Mouse (Mus musculus): ENCODE measurements around the gene Lamb3. TPM values are rescaled to one million over a fixed set of nuclear protein-coding genes. Genes with fewer than 3 reads are reported as not detected.
"Not testable (repeated sequence)": the region's sequence is repeated elsewhere in the genome, so short reads cannot be mapped to it uniquely, and the experiment has no call there.

Gene Lamb3
- polyA plus RNA-seq, 1 experiment from 2014 or later: 0.62 TPM

GRCm38 (mm10) chr1:193272137-193272915, 64.8 kb downstream of the Lamb3 start:
- Histone ChIP-seq H3K27me3 (no peaks in the 10 kb centered on the region), H3K9ac (replicated peaks) (peak overlapping the region; percentile 33), H3K4me3 (peak overlapping the region; percentile 29), H3K27ac (replicated peaks) (peak overlapping the region; percentile 58), H3K4me1 (peaks cover 12% of the 10 kb centered on the region), H3K4me2 (replicated peaks) (peak overlapping the region; percentile 44), H3K36me3 (no peaks in the 10 kb centered on the region), H3K9me3 (no peaks in the 10 kb centered on the region)
- ATAC-seq (replicated peaks): peak; percentile 64
- 15% methylated on average over 24 of the region's 24 CpGs for WGBS

DNA sequence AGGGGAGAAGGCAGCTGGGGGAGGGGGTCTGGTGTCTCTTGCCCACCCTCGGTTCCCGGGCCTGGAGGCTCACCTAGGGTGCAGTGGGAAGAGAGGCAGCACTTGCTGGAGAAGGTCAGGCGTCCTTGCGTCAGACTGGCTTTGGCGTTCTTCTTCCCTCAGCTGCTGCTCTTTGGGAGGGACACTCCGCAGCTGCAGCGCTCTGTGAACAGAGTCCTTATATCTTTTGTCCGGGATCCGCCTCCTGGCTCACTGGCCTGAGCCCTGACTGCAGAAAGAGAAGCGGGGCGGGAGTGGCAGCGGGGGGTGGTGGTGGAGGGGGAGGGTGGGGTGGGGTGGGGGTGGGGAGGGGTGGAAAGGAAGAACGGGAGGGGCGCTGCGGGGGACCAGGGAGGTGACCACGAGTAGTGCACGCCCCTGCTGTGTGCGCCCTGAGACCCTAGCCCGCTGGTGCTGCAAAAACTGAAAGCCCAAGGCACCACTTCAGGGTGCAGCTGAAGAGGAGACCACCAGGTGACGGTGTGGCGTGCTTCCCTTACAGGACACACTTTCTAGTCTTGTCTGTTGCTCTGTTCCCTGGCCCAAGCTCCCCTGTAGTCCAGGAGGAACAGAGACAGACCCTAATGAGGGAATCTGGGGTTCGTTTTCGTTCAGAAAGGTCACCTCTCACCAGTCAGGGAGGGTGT, 65.6 kb downstream of the Lamb3 start, which contains the start of gene G0s2:
Gene G0s2 (minus strand): TSS at position 302 of the 686 bp plus-strand sequence.
- H3K9me3 ChIP-seq: no peaks in the 10 kb centered on the region
- H3K4me3 ChIP-seq: peak within 1 kb of the TSS; percentile 29
- ATAC-seq (replicated peaks): peak; percentile 74
- peak within 1 kb of the TSS; percentile 33 for H3K9ac ChIP-seq (replicated peaks)
- H3K4me1 ChIP-seq: peaks cover 12% of the 10 kb centered on the region
- H3K36me3 ChIP-seq: no peaks in the 10 kb centered on the region
- no peaks in the 10 kb centered on the region for H3K27me3 ChIP-seq
- peak within 1 kb of the TSS; percentile 58 for H3K27ac ChIP-seq (replicated peaks)
- peak within 1 kb of the TSS; percentile 44 for H3K4me2 ChIP-seq (replicated peaks)
- WGBS: under 1% methylated on average over 21 of the region's 23 CpGs

- H3K4me2 ChIP-seq (replicated peaks): no peak overlapping the region
- 87% methylated on average over 8 of the region's 8 CpGs for WGBS
- no peak overlapping the region for H3K9ac ChIP-seq (replicated peaks)
- no peak overlapping the region for H3K27ac ChIP-seq (replicated peaks)
- H3K4me3 ChIP-seq: no peak overlapping the region
- no peaks in the 10 kb centered on the region for H3K36me3 ChIP-seq
- H3K9me3 ChIP-seq: no peaks in the 10 kb centered on the region
- no peaks in the 10 kb centered on the region for H3K27me3 ChIP-seq
- H3K4me1 ChIP-seq: peaks cover 12% of the 10 kb centered on the region
- ATAC-seq (replicated peaks): no peak
Measured at GRCm38 (mm10) chr1:193274407-193275071, 67.0 kb downstream of the Lamb3 start.

DNA sequence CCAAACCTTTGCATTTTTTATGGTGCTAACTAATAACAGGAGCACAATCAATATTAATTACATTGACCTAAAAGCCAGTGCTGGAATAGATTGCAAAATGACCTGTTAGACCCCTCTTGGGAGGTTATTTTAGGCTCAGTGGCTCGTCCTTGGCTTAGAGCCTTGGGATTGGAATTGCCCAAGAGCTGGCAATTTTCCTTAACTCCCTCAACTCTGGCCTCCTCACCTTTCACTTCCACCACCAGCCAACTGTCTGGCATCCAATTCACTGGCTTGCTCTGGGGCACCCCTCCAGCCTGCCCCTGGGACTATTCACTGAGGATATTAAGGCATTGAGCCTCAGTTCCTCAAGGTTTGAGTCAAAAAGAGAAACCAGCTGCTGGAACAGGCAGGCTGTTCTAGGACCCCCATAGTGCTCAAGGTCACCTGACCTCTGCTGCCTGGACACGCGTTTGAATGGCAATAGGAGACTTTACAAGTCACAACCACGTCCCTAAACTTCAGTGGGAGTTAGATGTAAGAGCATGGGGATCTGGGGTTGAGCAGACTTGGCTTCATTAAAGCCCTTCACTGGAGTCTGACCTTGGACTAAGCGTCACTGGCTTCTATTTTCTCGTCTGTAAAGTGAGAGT, 71.0 kb downstream of the Lamb3 start:
- H3K36me3 ChIP-seq: no peaks in the 10 kb centered on the region
- WGBS: 51% methylated on average over 6 of the region's 6 CpGs

GRCm38 (mm10) chr1:193279492-193279891, 72.0 kb downstream of the Lamb3 start:
- no peak overlapping the region for H3K4me2 ChIP-seq (replicated peaks)
- H3K9ac ChIP-seq (replicated peaks): no peak overlapping the region
- H3K9me3 ChIP-seq: no peaks in the 10 kb centered on the region
- no peaks in the 10 kb centered on the region for H3K4me1 ChIP-seq
- WGBS: 80% methylated on average over 4 of the region's 4 CpGs
- H3K4me3 ChIP-seq: no peak overlapping the region
- no peak overlapping the region for H3K27ac ChIP-seq (replicated peaks)
- ATAC-seq (replicated peaks): no peak
- no peaks in the 10 kb centered on the region for H3K27me3 ChIP-seq
- no peaks in the 10 kb centered on the region for H3K36me3 ChIP-seq

More for the DNA sequence above, 71.0 kb downstream of the Lamb3 start:
- H3K4me1 ChIP-seq: no peaks in the 10 kb centered on the region
- no peak for ATAC-seq (replicated peaks)
- H3K9ac ChIP-seq (replicated peaks): no peak overlapping the region
- no peaks in the 10 kb centered on the region for H3K27me3 ChIP-seq
- H3K4me3 ChIP-seq: no peak overlapping the region
- H3K4me2 ChIP-seq (replicated peaks): no peak overlapping the region
- no peak overlapping the region for H3K27ac ChIP-seq (replicated peaks)
- H3K9me3 ChIP-seq: no peaks in the 10 kb centered on the region

- WGBS: 92% methylated on average over 2 of the region's 2 CpGs
- no peak overlapping the region for H3K4me2 ChIP-seq (replicated peaks)
- H3K4me1 ChIP-seq: no peaks in the 10 kb centered on the region
- H3K36me3 ChIP-seq: no peaks in the 10 kb centered on the region
- H3K9me3 ChIP-seq: no peaks in the 10 kb centered on the region
- H3K4me3 ChIP-seq: no peak overlapping the region
- H3K27ac ChIP-seq (replicated peaks): no peak overlapping the region
- H3K27me3 ChIP-seq: no peaks in the 10 kb centered on the region
- H3K9ac ChIP-seq (replicated peaks): no peak overlapping the region
- ATAC-seq (replicated peaks): no peak
Measured at GRCm38 (mm10) chr1:193281344-193281743, 73.8 kb downstream of the Lamb3 start.

GRCm38 (mm10) chr1:193284228-193284779, 76.8 kb downstream of the Lamb3 start:
- 80% methylated on average over 7 of the region's 7 CpGs for WGBS
- Histone ChIP-seq H3K4me3 (no peak overlapping the region), H3K9me3 (no peaks in the 10 kb centered on the region), H3K27ac (replicated peaks) (no peak overlapping the region), H3K9ac (replicated peaks) (no peak overlapping the region), H3K4me1 (no peaks in the 10 kb centered on the region), H3K27me3 (no peaks in the 10 kb centered on the region), H3K36me3 (no peaks in the 10 kb centered on the region), H3K4me2 (replicated peaks) (no peak overlapping the region)
- ATAC-seq (replicated peaks): no peak

GRCm38 (mm10) chr1:193285766-193286325, 78.3 kb downstream of the Lamb3 start:
- H3K4me1 ChIP-seq; ATAC-seq (replicated peaks); H3K9me3 ChIP-seq; H3K27me3 ChIP-seq; H3K4me3 ChIP-seq; H3K27ac ChIP-seq (replicated peaks); H3K4me2 ChIP-seq (replicated peaks); H3K36me3 ChIP-seq; H3K9ac ChIP-seq (replicated peaks): not testable (repeated sequence)
- 96% methylated on average over 3 of the region's 3 CpGs for WGBS

GRCm38 (mm10) chr1:193287578-193287977, 80.1 kb downstream of the Lamb3 start:
- Histone ChIP-seq H3K27ac (replicated peaks) (no peak overlapping the region), H3K9ac (replicated peaks) (no peak overlapping the region), H3K36me3 (no peaks in the 10 kb centered on the region), H3K4me1 (no peaks in the 10 kb centered on the region), H3K9me3 (no peaks in the 10 kb centered on the region), H3K27me3 (no peaks in the 10 kb centered on the region), H3K4me3 (no peak overlapping the region), H3K4me2 (replicated peaks) (no peak overlapping the region)
- WGBS: 92% methylated on average over 2 of the region's 2 CpGs
- no peak for ATAC-seq (replicated peaks)

DNA sequence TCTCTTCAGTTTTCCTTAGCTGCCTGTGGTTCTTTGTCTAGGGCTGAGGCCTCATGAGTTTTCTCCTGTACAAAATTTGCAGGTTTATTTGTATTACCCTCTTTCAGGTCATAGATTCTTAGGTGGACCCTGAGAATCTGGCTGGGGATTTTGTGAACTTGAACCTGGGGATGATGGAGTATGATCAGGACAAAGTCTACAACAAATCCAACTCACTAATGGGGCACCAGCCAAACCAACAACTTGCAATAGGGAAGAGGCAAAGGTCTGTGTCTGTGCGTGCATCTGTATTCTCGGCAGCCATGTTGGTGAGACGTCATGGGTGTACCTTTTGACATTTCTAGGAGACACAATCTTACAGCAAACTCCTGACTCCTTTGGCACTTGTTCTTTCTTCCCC, 81.6 kb downstream of the Lamb3 start:
- H3K27ac ChIP-seq (replicated peaks): no peak overlapping the region
- H3K9me3 ChIP-seq: no peaks in the 10 kb centered on the region
- H3K4me2 ChIP-seq (replicated peaks): no peak overlapping the region
- H3K4me3 ChIP-seq: no peak overlapping the region
- WGBS: 90% methylated on average over 3 of the region's 3 CpGs
- no peak overlapping the region for H3K9ac ChIP-seq (replicated peaks)
- H3K4me1 ChIP-seq: no peaks in the 10 kb centered on the region
- no peaks in the 10 kb centered on the region for H3K27me3 ChIP-seq
- no peak for ATAC-seq (replicated peaks)
- H3K36me3 ChIP-seq: no peaks in the 10 kb centered on the region

DNA sequence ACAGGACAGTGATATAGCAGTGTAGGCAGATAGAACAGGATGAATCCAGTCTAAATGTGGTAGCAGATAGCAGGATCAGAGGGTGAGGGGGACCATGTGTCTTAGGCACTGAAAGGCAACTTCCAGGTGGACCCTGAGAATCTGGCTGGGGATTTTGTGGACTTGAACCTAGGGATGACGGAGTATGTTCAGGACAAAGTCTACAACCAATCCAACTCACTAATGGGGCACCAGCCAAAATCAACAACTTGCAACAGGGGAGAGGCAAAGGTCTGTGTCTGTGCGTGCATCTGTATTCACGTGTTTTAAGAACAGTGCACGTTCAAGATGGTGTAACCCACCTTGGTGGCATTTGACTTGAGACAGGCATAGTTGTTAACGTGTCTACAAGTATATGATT, 82.4 kb downstream of the Lamb3 start:
- Histone ChIP-seq H3K4me2 (replicated peaks) (no peak overlapping the region), H3K9me3 (no peaks in the 10 kb centered on the region), H3K27ac (replicated peaks) (no peak overlapping the region), H3K27me3 (no peaks in the 10 kb centered on the region), H3K4me1 (no peaks in the 10 kb centered on the region), H3K9ac (replicated peaks) (no peak overlapping the region), H3K4me3 (no peak overlapping the region), H3K36me3 (no peaks in the 10 kb centered on the region)
- WGBS: 92% methylated on average over 5 of the region's 5 CpGs
- no peak for ATAC-seq (replicated peaks)

Data from forebrain, embryonic 15.5 days (tissue).